Mouse (Mus musculus): ENCODE measurements around the gene March1. TPM values are rescaled to one million over a fixed set of nuclear protein-coding genes. Genes with fewer than 3 reads are reported as not detected.
"Not testable (repeated sequence)": the region's sequence is repeated elsewhere in the genome, so short reads cannot be mapped to it uniquely, and the experiment has no call there.

March1 gene
- polyA plus RNA-seq, 1 experiment from 2014 or later = 56.4 TPM

- H3K4me3 ChIP-seq (ENCODE audit: low read depth, low read length); H3K9me3 ChIP-seq (replicated peaks; ENCODE audit: control insufficient read depth, low read length, poor library complexity, severe bottlenecking); ATAC-seq; H3K36me3 ChIP-seq (ENCODE audit: control insufficient read depth, insufficient read depth, low read length); H3K4me2 ChIP-seq (ENCODE audit: low read length); H3K27ac ChIP-seq (ENCODE audit: low read length); H3K9ac ChIP-seq (ENCODE audit: low read depth, low read length); H3K27me3 ChIP-seq (ENCODE audit: control insufficient read depth, insufficient read depth, low read depth, low read length); H3K4me1 ChIP-seq (ENCODE audit: control insufficient read depth, insufficient read depth, low read length): not testable (repeated sequence)
- WGBS = 80% methylated on average over 4 of the region's 4 CpGs
Measured at GRCm38 (mm10) chr8:66405796-66406195, 788.1 kb downstream of the March1 start.

- no peak overlapping the region for H3K4me2 ChIP-seq (ENCODE audit: low read length)
- H3K36me3 ChIP-seq (ENCODE audit: control insufficient read depth, insufficient read depth, low read length) = no peaks in the 10 kb centered on the region
- no peak overlapping the region for H3K27ac ChIP-seq (ENCODE audit: low read length)
- H3K9ac ChIP-seq (ENCODE audit: low read depth, low read length) = no peak overlapping the region
- 87% methylated on average over 6 of the region's 6 CpGs for WGBS
- H3K27me3 ChIP-seq (ENCODE audit: control insufficient read depth, insufficient read depth, low read depth, low read length) = no peaks in the 10 kb centered on the region
- H3K4me3 ChIP-seq (ENCODE audit: low read depth, low read length) = no peak overlapping the region
- no peak for ATAC-seq
- H3K4me1 ChIP-seq (ENCODE audit: control insufficient read depth, insufficient read depth, low read length) = peaks cover 2% of the 10 kb centered on the region; the same call in 1 of the 2 replicates
- H3K9me3 ChIP-seq (replicated peaks; ENCODE audit: control insufficient read depth, low read length, poor library complexity, severe bottlenecking) = no peaks in the 10 kb centered on the region
Measured at GRCm38 (mm10) chr8:66406596-66407361, 789.1 kb downstream of the March1 start.

- 86% methylated on average over 9 of the region's 9 CpGs for whole genome bisulfite sequencing
- H3K4me1 ChIP-seq (ENCODE audit: control insufficient read depth, insufficient read depth, low read length) = no peaks in the 10 kb centered on the region
Measured at GRCm38 (mm10) chr8:66410080-66410615, 792.4 kb downstream of the March1 start.

GRCm38 (mm10) chr8:66413101-66413500 is 795.4 kb downstream of the March1 start:
- H3K36me3 ChIP-seq (ENCODE audit: control insufficient read depth, insufficient read depth, low read length) = no peaks in the 10 kb centered on the region

More at GRCm38 (mm10) chr8:66410080-66410615, 792.4 kb downstream of the March1 start:
- Histone ChIP-seq H3K27ac (ENCODE audit: low read length) (no peak overlapping the region), H3K9ac (ENCODE audit: low read depth, low read length) (no peak overlapping the region), H3K4me3 (ENCODE audit: low read depth, low read length) (no peak overlapping the region), H3K27me3 (ENCODE audit: control insufficient read depth, insufficient read depth, low read depth, low read length) (no peaks in the 10 kb centered on the region), H3K4me2 (ENCODE audit: low read length) (no peak overlapping the region), H3K36me3 (ENCODE audit: control insufficient read depth, insufficient read depth, low read length) (no peaks in the 10 kb centered on the region), H3K9me3 (replicated peaks; ENCODE audit: control insufficient read depth, low read length, poor library complexity, severe bottlenecking) (no peaks in the 10 kb centered on the region)
- no peak for ATAC-seq

GRCm38 (mm10) chr8:66415234-66415633 is 797.5 kb downstream of the March1 start:
- Histone ChIP-seq H3K9ac (ENCODE audit: low read depth, low read length) (no peak overlapping the region), H3K4me1 (ENCODE audit: control insufficient read depth, insufficient read depth, low read length) (no peaks in the 10 kb centered on the region), H3K4me3 (ENCODE audit: low read depth, low read length) (no peak overlapping the region), H3K4me2 (ENCODE audit: low read length) (no peak overlapping the region), H3K27ac (ENCODE audit: low read length) (no peak overlapping the region), H3K27me3 (ENCODE audit: control insufficient read depth, insufficient read depth, low read depth, low read length) (no peaks in the 10 kb centered on the region), H3K9me3 (replicated peaks; ENCODE audit: control insufficient read depth, low read length, poor library complexity, severe bottlenecking) (no peaks in the 10 kb centered on the region), H3K36me3 (ENCODE audit: control insufficient read depth, insufficient read depth, low read length) (no peaks in the 10 kb centered on the region)
- WGBS = 88% methylated on average over 2 of the region's 2 CpGs
- ATAC-seq = no peak

More at GRCm38 (mm10) chr8:66413101-66413500, 795.4 kb downstream of the March1 start:
- Histone ChIP-seq H3K27me3 (ENCODE audit: control insufficient read depth, insufficient read depth, low read depth, low read length) (no peaks in the 10 kb centered on the region), H3K9ac (ENCODE audit: low read depth, low read length) (no peak overlapping the region), H3K4me2 (ENCODE audit: low read length) (no peak overlapping the region), H3K27ac (ENCODE audit: low read length) (no peak overlapping the region), H3K4me1 (ENCODE audit: control insufficient read depth, insufficient read depth, low read length) (no peaks in the 10 kb centered on the region), H3K4me3 (ENCODE audit: low read depth, low read length) (no peak overlapping the region), H3K9me3 (replicated peaks; ENCODE audit: control insufficient read depth, low read length, poor library complexity, severe bottlenecking) (no peaks in the 10 kb centered on the region)
- ATAC-seq = no peak
- 66% methylated on average over 2 of the region's 2 CpGs for WGBS

- not testable (repeated sequence) for H3K4me2 ChIP-seq (ENCODE audit: low read length); H3K27ac ChIP-seq (ENCODE audit: low read length); ATAC-seq; H3K9ac ChIP-seq (ENCODE audit: low read depth, low read length); H3K9me3 ChIP-seq (replicated peaks; ENCODE audit: control insufficient read depth, low read length, poor library complexity, severe bottlenecking); H3K4me3 ChIP-seq (ENCODE audit: low read depth, low read length); H3K27me3 ChIP-seq (ENCODE audit: control insufficient read depth, insufficient read depth, low read depth, low read length); H3K36me3 ChIP-seq (ENCODE audit: control insufficient read depth, insufficient read depth, low read length); H3K4me1 ChIP-seq (ENCODE audit: control insufficient read depth, insufficient read depth, low read length)
- WGBS = 91% methylated on average over 4 of the region's 4 CpGs
Measured at GRCm38 (mm10) chr8:66417591-66417990, 799.9 kb downstream of the March1 start.

- H3K36me3 ChIP-seq (ENCODE audit: control insufficient read depth, insufficient read depth, low read length) = no peaks in the 10 kb centered on the region
- H3K4me1 ChIP-seq (ENCODE audit: control insufficient read depth, insufficient read depth, low read length) = peaks cover 2% of the 10 kb centered on the region; the same call in 1 of the 2 replicates
- no peak overlapping the region for H3K4me2 ChIP-seq (ENCODE audit: low read length)
- H3K9ac ChIP-seq (ENCODE audit: low read depth, low read length) = no peak overlapping the region
- no peak overlapping the region for H3K27ac ChIP-seq (ENCODE audit: low read length)
- no peaks in the 10 kb centered on the region for H3K9me3 ChIP-seq (replicated peaks; ENCODE audit: control insufficient read depth, low read length, poor library complexity, severe bottlenecking)
- H3K4me3 ChIP-seq (ENCODE audit: low read depth, low read length) = no peak overlapping the region
- no peaks in the 10 kb centered on the region for H3K27me3 ChIP-seq (ENCODE audit: control insufficient read depth, insufficient read depth, low read depth, low read length)
- ATAC-seq = no peak
- 81% methylated on average over 2 of the region's 2 CpGs for WGBS
Measured at GRCm38 (mm10) chr8:66430639-66431038, 812.9 kb downstream of the March1 start.

GRCm38 (mm10) chr8:66433577-66433976 is 815.9 kb downstream of the March1 start:
- Histone ChIP-seq H3K4me2 (ENCODE audit: low read length) (no peak overlapping the region), H3K9ac (ENCODE audit: low read depth, low read length) (no peak overlapping the region), H3K9me3 (replicated peaks; ENCODE audit: control insufficient read depth, low read length, poor library complexity, severe bottlenecking) (no peaks in the 10 kb centered on the region), H3K4me3 (ENCODE audit: low read depth, low read length) (no peak overlapping the region), H3K27me3 (ENCODE audit: control insufficient read depth, insufficient read depth, low read depth, low read length) (no peaks in the 10 kb centered on the region), H3K27ac (ENCODE audit: low read length) (no peak overlapping the region), H3K4me1 (ENCODE audit: control insufficient read depth, insufficient read depth, low read length) (peaks cover 2% of the 10 kb centered on the region; the same call in 1 of the 2 replicates), H3K36me3 (ENCODE audit: control insufficient read depth, insufficient read depth, low read length) (no peaks in the 10 kb centered on the region)
- no peak for ATAC-seq

- no peak overlapping the region for H3K9ac ChIP-seq (ENCODE audit: low read depth, low read length)
- no peaks in the 10 kb centered on the region for H3K4me1 ChIP-seq (ENCODE audit: control insufficient read depth, insufficient read depth, low read length)
- no peaks in the 10 kb centered on the region for H3K27me3 ChIP-seq (ENCODE audit: control insufficient read depth, insufficient read depth, low read depth, low read length)
- no peaks in the 10 kb centered on the region for H3K36me3 ChIP-seq (ENCODE audit: control insufficient read depth, insufficient read depth, low read length)
- no peak overlapping the region for H3K27ac ChIP-seq (ENCODE audit: low read length)
- no peak overlapping the region for H3K4me2 ChIP-seq (ENCODE audit: low read length)
- WGBS = 100% methylated on average over 1 of the region's 1 CpGs
- ATAC-seq = no peak
- H3K4me3 ChIP-seq (ENCODE audit: low read depth, low read length) = no peak overlapping the region
- H3K9me3 ChIP-seq (replicated peaks; ENCODE audit: control insufficient read depth, low read length, poor library complexity, severe bottlenecking) = no peaks in the 10 kb centered on the region
Measured at GRCm38 (mm10) chr8:66436804-66437203, 819.1 kb downstream of the March1 start.
